Mouse (Mus musculus) thymus, adult 2 months (tissue): ENCODE data around the gene Yif1b.

ENCODE experiments used
- CTCF ChIP-seq: fragments of 200-500 bp; IDR thresholded peaks from 2 replicates; pipeline ENCODE4 v1.5.1; 2012; ENCODE audit warnings: mild to moderate bottlenecking, control low read depth, low read length, moderate library complexity, borderline replicate concordance; ENCODE audit not compliant: control insufficient read depth, poor library complexity, insufficient read depth; ENCODE audit errors: extremely low read depth
- POLR2A ChIP-seq: fragments of 200-500 bp; IDR thresholded peaks from 2 replicates; pipeline ENCODE4 v1.6.1; 2012; ENCODE audit warnings: mild to moderate bottlenecking, low read length, control low read depth, moderate library complexity; ENCODE audit not compliant: control insufficient read depth, poor library complexity, insufficient read depth; ENCODE audit errors: extremely low read depth

- TF ChIP-seq CTCF (no peak), POLR2A (no peak)
Measured at GRCm38 (mm10) chr7:29246015-29246414, 7.9 kb downstream of the Yif1b start.
